Mouse (Mus musculus): ENCODE results near the gene Timd2.
"Not testable (repeated sequence)": the region's sequence is repeated elsewhere in the genome, so short reads cannot be mapped to it uniquely, and the experiment has no call there.

- TF ChIP-seq POLR2A (IDR thresholded peaks at IDR 0.05; ENCODE audit: low read depth, low read length); CTCF (conservative IDR thresholded peaks at IDR 0.05; ENCODE audit: insufficient read depth, insufficient read length, low read depth, low read length): not testable (repeated sequence)
These were observed 28.2 kb upstream of the Timd2 start, which contains the start of gene Havcr1 for GRCm38 (mm10) chr11:46735076-46735475.

Data from kidney, adult 2 months (tissue).